Mouse (Mus musculus) mouse embryonic stem cell (cell line): ENCODE measurements around the gene Fcer1g.

Experiments
- in situ Hi-C, 2 experiments: fragments of 300-500 bp; cut with MboI; formaldehyde crosslinking; loops; 1 replicate in 1 of 2; 3 replicates in 1 of 2; pipeline ENCODE4 v1.14.3; 2019 to 2020; ENCODE audit warnings: low sequenced_read_pairs in 2 of 2, low pct_unique_long_range_greater_than_20kb in 1 of 2, mixed read lengths in 1 of 2; ENCODE audit not compliant: unreplicated experiment in 1 of 2

Fcer1g gene

DNA sequence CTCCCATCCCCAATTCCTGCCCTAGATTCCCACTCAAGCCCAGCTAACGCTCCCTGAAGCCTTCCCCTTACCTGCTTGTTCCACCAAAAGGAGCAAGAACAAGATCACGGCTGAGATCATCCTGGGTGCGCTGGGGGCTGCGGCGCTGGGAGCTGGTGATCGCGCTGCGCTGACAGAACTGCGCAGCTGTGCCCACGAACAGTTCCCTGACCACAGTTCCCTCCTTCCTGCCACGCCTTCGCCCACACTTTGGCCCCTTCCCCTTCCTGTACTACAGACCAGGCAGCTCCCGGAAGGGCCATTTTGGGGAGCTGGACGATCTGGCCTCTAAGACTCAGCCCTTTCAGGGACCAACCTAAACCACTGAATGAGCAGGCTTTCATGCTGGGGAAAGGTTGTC is at the start of gene Fcer1g:
TSS of gene Fcer1g (minus strand) at position 240 of the 400 bp plus-strand sequence.
- in situ Hi-C loops = no loop called here

DNA sequence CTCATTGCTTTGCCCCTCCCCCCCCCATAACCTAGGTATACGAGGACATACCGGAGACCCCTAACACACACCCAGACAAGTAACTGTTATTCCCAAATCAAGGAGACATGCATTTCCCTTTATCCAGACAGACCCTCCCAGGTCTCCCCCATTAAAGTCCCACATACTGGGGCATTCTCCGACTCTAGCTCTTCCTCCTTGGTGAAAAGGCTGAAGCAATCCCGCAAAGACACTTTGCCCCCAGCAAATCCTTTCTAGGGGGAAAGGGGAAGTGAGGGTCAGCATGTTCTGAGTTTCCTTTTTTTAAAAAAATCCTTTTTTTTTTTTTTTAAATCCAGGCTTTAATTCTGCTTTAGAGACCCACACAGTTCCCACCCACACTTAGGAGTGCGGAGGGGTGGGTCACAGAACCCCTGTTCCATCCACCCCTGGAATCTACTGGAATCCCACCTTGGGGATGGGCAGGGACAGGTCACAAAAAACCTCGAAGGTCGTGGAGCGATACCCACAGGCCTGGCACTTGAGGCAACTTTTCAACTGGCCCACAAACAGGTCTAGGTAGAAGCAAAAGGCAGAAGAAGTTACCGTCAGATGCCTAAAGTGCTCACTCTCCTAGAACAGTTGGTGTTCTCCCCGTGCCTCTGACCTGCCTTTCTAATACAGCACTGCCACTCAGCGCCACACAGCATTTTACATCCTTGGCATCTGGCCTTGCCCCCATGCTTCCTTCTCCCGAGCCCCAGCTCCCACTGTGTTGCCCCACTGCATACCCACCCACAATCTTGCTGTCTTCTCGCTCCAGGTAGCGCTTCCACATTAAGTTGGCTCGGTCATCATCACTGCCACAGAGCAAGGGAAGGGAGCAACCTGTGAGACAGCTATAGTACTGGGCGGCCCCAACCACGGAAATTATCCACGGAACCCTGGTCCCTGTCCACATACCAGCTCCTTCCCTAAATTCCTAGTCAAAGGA is 49.3 kb upstream of the Fcer1g start:
- in situ Hi-C loops = no loop called here

DNA sequence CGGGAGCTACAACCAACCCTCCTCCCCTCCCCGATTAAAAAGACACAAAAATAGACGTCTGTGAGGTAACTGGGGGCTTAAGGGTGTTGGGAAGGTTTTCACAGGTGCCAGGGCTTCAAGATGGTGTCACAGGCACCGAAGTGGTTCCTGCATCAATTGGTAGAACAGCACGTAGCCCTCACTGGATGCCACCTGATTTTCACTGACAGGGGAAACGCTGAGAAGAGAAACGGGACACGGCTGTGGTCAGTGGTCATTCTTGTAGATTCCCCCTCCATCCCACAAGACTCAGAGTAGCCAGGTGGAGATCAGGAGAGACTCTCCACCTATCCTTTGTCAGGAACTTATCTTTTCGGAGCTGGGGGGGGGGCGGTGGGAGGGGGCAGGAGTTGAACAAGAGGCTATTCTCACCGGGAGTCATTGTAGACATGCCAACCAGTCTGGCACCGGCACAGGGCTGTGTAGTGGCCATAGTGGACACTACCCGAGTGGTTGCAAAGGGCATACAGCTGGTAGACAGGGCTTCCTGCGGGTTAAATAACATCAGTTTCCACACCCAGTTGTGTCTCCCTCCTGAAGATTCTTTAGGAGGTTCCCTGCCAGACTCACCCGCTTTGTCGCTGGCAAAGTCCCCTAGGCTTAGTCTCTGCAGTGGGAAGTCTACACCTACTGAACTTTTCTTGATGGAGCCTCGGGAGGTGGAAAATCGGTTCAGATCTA is 48.1 kb upstream of the Fcer1g start:
- in situ Hi-C loops = no loop called here

DNA sequence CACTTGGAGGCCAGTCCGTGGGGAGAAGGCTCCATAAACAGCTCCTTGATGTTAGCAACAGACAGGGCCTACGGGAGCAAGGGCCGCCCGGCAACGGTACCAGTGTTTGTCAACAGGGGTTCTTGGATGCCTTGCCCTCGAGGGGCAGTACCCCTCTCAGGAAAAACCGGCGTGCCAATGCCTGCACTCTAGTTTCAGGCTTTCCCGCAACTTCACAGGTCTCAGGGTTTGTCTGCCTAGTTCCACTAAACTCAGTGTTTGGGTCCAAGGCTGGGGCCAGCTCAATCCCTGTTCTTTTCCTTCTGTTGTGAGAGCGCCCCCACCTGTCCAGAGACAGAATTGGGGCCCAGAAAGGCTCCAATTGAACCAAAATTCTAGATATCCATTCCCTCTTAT is 47.4 kb upstream of the Fcer1g start:
- in situ Hi-C loops = no loop called here

DNA sequence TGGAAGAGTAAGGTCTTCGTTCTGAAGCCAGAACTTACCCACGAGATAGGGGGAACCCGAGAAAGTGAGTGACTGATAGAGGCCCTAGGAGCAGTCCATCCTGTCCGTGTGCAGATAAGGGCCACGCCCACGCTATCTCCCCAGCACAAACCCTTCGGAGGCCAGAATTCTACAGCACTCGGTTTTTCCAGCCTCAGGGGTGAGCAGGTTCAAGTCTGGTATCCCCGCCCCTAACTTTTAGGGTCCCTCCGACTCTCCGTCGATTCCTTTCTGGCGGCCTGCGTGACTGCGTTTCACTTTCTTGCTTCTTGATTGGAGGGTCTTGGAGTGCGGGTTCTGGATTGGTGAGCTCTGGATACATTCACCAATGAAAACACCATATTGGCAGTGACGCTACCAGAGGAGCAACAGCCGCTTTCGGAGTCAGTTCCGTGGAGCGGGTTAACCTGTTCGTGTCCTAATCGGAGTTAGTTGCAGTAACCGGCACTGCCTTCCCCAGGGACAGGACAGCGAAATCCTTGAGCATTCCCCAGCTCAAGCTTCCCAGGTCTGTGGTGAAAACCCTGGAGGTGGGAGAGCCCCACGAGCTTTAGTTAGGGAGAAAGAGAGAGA is 46.9 kb upstream of the Fcer1g start, which contains the start of gene Ppox:
TSS of gene Ppox (minus strand) at position 271 of the 612 bp plus-strand sequence.
- in situ Hi-C loops = no loop called here

DNA sequence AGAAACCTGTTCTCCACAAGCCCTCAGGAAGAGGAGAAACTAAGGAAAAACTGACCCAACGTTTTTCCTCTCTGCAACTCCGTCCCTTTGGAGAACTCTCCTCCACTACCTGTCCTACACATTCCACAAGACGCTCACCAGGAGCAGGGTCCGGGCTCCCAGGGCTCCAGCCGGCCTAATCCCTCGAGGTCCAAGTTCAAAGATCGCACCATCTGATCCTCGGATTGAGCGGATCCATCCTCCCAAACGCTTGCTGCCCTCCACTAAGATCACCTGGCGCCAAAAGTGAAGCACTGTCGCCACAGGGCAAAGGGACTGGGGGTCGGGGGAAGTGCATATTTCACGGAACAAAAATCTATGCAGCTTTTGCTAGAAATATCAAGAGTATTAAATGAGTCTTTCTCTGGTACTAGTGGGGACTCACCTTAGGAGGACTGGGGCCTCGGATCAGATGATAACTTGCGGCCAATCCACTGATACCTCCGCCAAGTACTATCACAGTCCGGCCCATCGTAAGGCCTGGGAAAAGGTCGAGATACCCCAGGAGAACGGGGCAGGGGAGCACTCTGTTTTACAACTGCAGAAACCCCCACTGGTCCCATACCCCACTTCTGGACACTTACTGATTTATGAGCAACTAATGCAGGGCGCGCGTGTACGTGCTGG is 46.2 kb upstream of the Fcer1g start:
- in situ Hi-C loops = no loop called here

DNA sequence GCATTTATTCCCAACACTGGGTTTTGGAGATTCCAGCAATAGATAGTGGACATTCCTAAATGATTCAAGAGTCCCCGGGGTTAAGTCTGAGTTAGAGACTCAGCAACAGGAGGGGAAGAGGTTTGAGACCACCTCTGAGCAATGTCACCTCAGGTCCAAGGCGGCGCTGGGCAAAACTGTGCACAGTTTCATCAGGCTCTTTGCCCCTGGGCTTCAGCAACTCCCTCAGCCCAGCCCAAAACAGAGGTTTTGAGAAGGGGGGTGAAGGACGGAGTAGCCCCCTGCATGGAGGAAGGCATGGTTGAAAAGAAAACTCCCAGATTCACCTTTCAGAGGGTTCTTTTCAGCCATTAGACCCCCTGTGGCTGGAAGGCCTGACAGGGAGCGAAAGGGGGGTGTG is 45.6 kb upstream of the Fcer1g start:
- in situ Hi-C loops = no loop called here

DNA sequence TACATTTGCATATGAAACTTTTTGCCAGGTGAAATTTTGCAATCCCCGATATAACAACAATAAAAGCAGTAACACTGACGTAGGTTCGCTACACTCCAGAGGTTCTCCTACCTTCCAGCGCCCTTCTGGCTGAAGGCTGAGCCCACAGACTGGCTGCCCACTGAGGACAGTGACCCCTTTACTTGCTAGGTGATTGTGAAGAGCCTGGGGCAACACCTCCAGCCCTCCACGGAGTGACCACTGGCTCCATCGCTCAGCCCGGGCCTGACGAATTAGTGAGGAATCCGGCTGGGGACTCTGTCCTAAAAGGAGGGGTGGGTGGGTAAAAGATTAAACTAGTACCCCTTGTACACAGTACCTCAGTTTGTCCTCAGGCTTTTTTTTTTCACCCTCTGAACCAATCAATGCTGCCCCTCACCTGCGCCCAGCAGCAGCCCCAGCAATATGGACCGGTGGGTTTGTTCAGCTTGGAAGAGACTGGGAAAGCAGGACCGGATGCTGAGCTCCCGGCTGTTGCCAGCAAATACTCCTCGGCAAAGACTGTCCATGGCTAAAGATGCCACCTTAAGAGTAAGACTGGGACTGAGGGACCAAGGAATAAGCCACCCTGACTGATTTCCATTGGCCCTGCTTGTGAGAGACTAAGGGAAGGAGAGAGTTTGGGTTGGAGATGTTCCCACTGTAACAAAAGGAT is 45.0 kb upstream of the Fcer1g start:
- in situ Hi-C loops = no loop called here

DNA sequence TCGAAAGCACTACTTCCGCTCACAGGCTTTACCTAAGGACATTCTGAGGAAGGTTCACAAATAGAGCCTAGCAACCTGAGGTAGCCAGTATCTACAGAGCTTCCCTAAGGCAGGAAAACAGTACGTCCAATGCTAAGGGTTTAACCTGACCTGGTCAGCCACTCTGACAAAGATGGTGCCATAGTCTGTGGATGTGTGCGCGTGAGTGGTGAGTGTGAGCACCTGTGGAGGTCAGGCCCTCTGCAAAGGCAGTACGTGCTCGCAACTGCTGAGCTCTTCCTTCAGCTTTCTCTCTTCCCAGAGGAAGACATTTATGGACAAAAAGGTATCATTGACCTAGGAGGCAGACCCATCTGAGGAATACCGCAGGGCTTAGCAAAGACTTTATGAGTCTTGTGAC is 44.3 kb upstream of the Fcer1g start:
- in situ Hi-C loops = no loop called here

DNA sequence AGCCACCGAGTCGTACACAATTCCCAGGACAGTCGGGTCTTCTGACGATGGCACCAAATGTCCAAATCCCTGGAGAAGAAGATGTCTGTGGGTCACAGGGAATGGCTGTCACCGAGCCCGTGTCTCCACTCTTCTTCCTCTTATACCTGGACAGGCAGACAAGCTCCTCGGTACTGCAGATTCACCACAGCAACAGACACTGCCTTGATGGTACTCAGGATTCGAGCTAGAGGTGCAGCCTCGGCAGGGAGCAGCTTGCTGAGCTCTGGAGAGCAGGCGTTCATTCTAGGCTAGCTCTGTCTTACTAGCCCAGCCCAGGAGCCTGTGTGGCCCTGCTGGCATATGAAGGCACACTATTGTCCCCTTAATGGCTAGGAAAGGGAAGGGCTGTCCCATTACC is 43.6 kb upstream of the Fcer1g start:
- in situ Hi-C loops = no loop called here

DNA sequence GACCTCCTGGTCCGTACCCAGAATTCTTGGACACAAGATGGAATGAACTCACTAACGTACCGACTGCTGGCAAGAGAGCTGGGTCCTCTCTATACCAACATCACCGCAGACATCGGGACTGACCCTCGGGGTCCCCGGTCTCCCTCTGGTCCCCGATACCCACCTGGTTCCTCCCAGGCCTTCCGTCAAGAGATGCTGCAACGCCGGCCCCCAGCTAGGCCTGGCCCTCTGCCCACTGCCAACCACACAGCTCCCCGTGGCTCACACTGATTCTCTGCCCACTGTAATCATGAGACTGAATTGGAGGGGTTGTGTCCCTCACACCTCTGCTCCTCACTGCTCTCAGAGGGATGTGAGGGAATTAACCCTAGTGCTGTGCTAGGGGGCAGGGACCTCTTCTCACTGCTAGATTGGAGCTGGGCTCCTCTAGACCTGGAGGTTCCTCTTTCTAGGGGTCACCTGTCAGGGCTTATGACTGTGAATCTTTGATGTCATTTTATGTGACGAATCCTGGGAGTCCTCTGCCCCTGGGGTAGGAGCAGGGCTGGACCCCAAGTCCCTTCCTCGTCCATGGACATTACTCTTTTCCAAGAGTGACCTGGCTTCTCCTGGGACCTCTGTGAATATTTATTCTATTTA is 42.1 kb upstream of the Fcer1g start:
- in situ Hi-C loops = no loop called here

DNA sequence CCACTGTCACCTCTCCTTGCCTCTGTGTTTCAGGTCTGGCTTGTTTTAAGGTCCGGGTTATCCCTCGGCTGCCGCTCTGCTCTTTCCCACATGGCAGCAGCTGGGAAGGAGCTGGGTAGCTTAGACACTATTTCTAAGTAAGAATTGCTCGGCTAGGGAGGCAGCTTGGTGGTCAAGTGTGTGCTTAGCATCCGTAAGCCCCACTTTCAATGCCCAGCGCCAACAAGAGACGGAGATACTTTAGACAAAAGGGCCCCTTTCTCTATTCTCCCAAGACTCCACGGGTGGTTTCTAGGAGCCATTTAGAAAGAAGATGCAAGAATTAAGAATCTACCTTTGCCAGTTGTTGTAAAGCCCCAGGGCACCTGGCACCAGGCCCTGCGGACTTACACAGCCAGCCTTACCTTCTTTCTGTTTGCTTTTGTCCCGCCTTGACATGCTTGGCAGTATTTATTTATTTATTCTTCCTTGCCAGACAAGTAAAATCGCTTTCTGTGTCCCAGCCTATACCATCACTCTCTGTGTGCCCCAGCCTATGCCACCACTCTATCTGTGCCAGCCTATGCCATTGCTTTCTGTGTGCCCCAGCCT is 41.1 kb upstream of the Fcer1g start:
- in situ Hi-C loops = no loop called here

DNA sequence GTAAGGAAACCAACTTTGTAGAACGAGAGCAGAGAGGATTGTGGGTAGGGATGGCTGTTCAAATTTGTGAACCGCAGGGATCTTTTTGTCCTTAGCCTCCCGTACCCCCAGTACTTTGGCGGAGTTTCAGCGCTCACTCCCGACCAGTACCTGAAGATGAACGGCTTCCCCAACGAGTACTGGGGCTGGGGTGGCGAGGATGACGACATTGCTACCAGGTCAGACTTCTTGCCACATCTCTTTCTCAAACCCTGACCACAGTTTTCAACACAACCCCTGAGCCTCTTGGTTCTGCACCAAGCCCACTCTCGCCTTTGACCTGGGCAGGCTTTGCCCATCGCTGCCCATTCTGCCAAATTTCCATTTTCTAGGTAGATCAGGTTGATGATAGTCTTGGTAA is 40.0 kb upstream of the Fcer1g start:
- in situ Hi-C loops = no loop called here

DNA sequence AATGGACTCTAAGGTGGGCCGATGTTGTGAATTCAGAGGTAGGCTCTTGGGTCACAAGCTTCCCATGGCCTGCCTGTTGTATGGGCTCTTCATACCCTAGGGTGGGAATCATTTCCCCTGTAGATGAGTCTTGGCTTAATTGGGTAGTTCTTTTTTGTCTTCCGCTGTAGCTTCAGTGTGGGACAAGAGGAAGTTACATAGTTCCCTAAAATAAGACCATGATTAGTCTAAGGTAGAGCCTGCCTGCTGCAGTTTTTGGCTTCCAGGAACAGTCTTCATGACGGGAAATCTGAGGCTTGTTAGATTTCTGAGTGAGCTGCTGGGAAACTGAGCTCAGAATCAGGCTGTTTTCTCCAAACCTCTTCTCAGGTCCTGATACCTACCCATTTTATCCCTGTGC is 37.9 kb upstream of the Fcer1g start:
- in situ Hi-C loops = no loop called here

DNA sequence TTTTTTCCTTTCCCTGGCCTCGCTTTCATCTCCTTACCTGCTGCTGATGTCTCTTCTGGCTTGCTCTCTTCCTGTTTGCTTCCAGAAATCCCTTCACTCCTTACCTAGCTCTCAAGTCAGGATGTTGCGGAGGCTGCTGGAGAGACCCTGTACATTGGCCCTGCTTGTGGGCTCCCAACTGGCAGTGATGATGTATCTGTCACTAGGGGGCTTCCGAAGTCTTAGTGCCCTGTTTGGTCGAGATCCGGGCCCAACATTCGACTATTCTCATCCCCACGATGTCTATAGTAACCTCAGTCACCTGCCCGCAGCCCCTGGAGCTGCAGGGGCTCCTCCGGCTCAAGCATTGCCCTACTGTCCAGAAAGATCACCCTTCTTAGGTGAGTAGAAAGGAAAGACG is 37.5 kb upstream of the Fcer1g start:
- in situ Hi-C loops = no loop called here

DNA sequence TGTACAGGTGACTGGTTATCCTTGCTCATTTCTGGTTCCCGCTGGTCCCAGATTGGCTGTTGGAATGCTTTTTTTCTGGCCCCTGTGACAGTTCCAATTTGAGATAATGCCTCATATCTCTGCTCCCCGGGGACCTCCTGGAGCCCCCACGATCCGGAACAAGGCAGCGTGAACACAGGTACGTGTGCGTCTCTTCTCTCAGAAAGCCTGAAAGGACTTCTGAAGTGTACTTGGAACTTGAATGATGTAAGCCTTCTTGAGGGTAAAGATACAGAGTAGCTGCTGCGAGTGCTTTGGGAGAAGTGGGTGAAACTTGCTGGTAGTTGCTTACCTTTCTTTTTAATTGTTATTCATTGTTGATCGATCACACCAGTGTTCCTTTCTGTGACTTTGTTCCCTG is 37.0 kb upstream of the Fcer1g start:
- in situ Hi-C loops = no loop called here

DNA sequence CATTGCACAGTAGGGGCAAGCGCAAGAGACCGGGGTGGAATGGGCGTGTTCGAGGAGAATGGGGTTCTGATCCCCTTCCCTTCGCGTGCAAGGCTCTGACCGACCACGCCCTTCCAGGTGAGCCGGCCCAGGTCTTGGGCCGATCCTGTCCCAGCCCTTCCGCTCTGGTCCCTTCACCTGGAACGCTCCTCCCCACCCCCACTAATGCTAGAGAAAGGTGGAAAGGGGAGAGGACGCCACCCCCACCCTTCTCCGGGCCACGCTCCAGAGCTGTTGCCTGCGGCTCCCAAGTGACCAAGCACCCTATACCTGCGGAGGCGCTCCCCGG is 36.4 kb upstream of the Fcer1g start:
- in situ Hi-C loops = no loop called here
